Mouse (Mus musculus): Measurements from ENCODE around the gene Cacna2d3. TPM values are rescaled to one million over a fixed set of nuclear protein-coding genes. Genes with fewer than 3 reads are reported as not detected.

Cacna2d3 gene
- polyA plus RNA-seq, 1 experiment from 2014 or later, result 0.92 TPM

- Histone ChIP-seq H3K27ac (ENCODE audit: low read length) (no peak overlapping the region), H3K4me1 (ENCODE audit: control insufficient read depth, insufficient read depth, low read length) (no peaks in the 10 kb centered on the region), H3K4me2 (ENCODE audit: low read depth, low read length) (no peak overlapping the region), H3K9ac (ENCODE audit: low read depth, low read length) (no peak overlapping the region), H3K4me3 (ENCODE audit: low read length) (no peak overlapping the region), H3K36me3 (ENCODE audit: control insufficient read depth, insufficient read depth, low read length) (no peaks in the 10 kb centered on the region), H3K27me3 (replicated peaks; ENCODE audit: control insufficient read depth, insufficient read depth, low read length) (no peaks in the 10 kb centered on the region), H3K9me3 (ENCODE audit: control insufficient read depth, low read length) (no peaks in the 10 kb centered on the region)
- no peak for ATAC-seq
- 73% methylated on average over 5 of the region's 5 CpGs for WGBS
These were observed 564.6 kb downstream of the Cacna2d3 start for GRCm38 (mm10) chr14:29157096-29157495.

GRCm38 (mm10) chr14:29144184-29144583 lies 577.5 kb downstream of the Cacna2d3 start:
- Histone ChIP-seq H3K36me3 (ENCODE audit: control insufficient read depth, insufficient read depth, low read length) (no peaks in the 10 kb centered on the region), H3K4me3 (ENCODE audit: low read length) (no peak overlapping the region), H3K9ac (ENCODE audit: low read depth, low read length) (no peak overlapping the region), H3K4me2 (ENCODE audit: low read depth, low read length) (no peak overlapping the region), H3K27me3 (replicated peaks; ENCODE audit: control insufficient read depth, insufficient read depth, low read length) (no peaks in the 10 kb centered on the region), H3K4me1 (ENCODE audit: control insufficient read depth, insufficient read depth, low read length) (no peaks in the 10 kb centered on the region), H3K9me3 (ENCODE audit: control insufficient read depth, low read length) (no peaks in the 10 kb centered on the region), H3K27ac (ENCODE audit: low read length) (no peak overlapping the region)
- no peak for ATAC-seq
- 55% methylated on average over 2 of the region's 2 CpGs for WGBS

GRCm38 (mm10) chr14:29137614-29138013 lies 584.0 kb downstream of the Cacna2d3 start:
- 82% methylated on average over 7 of the region's 7 CpGs for WGBS
- Histone ChIP-seq H3K27me3 (replicated peaks; ENCODE audit: control insufficient read depth, insufficient read depth, low read length) (no peaks in the 10 kb centered on the region), H3K9me3 (ENCODE audit: control insufficient read depth, low read length) (no peaks in the 10 kb centered on the region), H3K36me3 (ENCODE audit: control insufficient read depth, insufficient read depth, low read length) (no peaks in the 10 kb centered on the region), H3K4me2 (ENCODE audit: low read depth, low read length) (no peak overlapping the region), H3K9ac (ENCODE audit: low read depth, low read length) (no peak overlapping the region), H3K4me3 (ENCODE audit: low read length) (no peak overlapping the region), H3K4me1 (ENCODE audit: control insufficient read depth, insufficient read depth, low read length) (no peaks in the 10 kb centered on the region), H3K27ac (ENCODE audit: low read length) (no peak overlapping the region)
- no peak for ATAC-seq

- no peak for ATAC-seq
- 77% methylated on average over 10 of the region's 10 CpGs for WGBS
These were observed 584.6 kb downstream of the Cacna2d3 start for GRCm38 (mm10) chr14:29137006-29137579.

GRCm38 (mm10) chr14:29134901-29135300 lies 586.8 kb downstream of the Cacna2d3 start:
- Histone ChIP-seq H3K9ac (ENCODE audit: low read depth, low read length) (no peak overlapping the region), H3K27ac (ENCODE audit: low read length) (no peak overlapping the region), H3K36me3 (ENCODE audit: control insufficient read depth, insufficient read depth, low read length) (no peaks in the 10 kb centered on the region), H3K4me1 (ENCODE audit: control insufficient read depth, insufficient read depth, low read length) (no peaks in the 10 kb centered on the region), H3K9me3 (ENCODE audit: control insufficient read depth, low read length) (no peaks in the 10 kb centered on the region), H3K4me3 (ENCODE audit: low read length) (no peak overlapping the region), H3K4me2 (ENCODE audit: low read depth, low read length) (no peak overlapping the region), H3K27me3 (replicated peaks; ENCODE audit: control insufficient read depth, insufficient read depth, low read length) (no peaks in the 10 kb centered on the region)
- WGBS, result 80% methylated on average over 5 of the region's 5 CpGs
- no peak for ATAC-seq

More at GRCm38 (mm10) chr14:29137006-29137579, 584.6 kb downstream of the Cacna2d3 start:
- H3K4me2 ChIP-seq (ENCODE audit: low read depth, low read length), result no peak overlapping the region
- no peaks in the 10 kb centered on the region for H3K4me1 ChIP-seq (ENCODE audit: control insufficient read depth, insufficient read depth, low read length)
- H3K4me3 ChIP-seq (ENCODE audit: low read length), result no peak overlapping the region
- no peaks in the 10 kb centered on the region for H3K36me3 ChIP-seq (ENCODE audit: control insufficient read depth, insufficient read depth, low read length)
- no peak overlapping the region for H3K9ac ChIP-seq (ENCODE audit: low read depth, low read length)
- no peaks in the 10 kb centered on the region for H3K9me3 ChIP-seq (ENCODE audit: control insufficient read depth, low read length)
- no peaks in the 10 kb centered on the region for H3K27me3 ChIP-seq (replicated peaks; ENCODE audit: control insufficient read depth, insufficient read depth, low read length)
- no peak overlapping the region for H3K27ac ChIP-seq (ENCODE audit: low read length)

- no peak for ATAC-seq
- H3K27ac ChIP-seq (ENCODE audit: low read length), result no peak overlapping the region
- H3K4me1 ChIP-seq (ENCODE audit: control insufficient read depth, insufficient read depth, low read length), result no peaks in the 10 kb centered on the region
- no peaks in the 10 kb centered on the region for H3K27me3 ChIP-seq (replicated peaks; ENCODE audit: control insufficient read depth, insufficient read depth, low read length)
- no peaks in the 10 kb centered on the region for H3K9me3 ChIP-seq (ENCODE audit: control insufficient read depth, low read length)
- no peak overlapping the region for H3K4me2 ChIP-seq (ENCODE audit: low read depth, low read length)
- H3K9ac ChIP-seq (ENCODE audit: low read depth, low read length), result no peak overlapping the region
- no peaks in the 10 kb centered on the region for H3K36me3 ChIP-seq (ENCODE audit: control insufficient read depth, insufficient read depth, low read length)
- no peak overlapping the region for H3K4me3 ChIP-seq (ENCODE audit: low read length)
These were observed 591.2 kb downstream of the Cacna2d3 start for GRCm38 (mm10) chr14:29130511-29130910.

- Histone ChIP-seq H3K4me1 (ENCODE audit: control insufficient read depth, insufficient read depth, low read length) (no peaks in the 10 kb centered on the region), H3K9me3 (ENCODE audit: control insufficient read depth, low read length) (no peaks in the 10 kb centered on the region), H3K4me3 (ENCODE audit: low read length) (no peak overlapping the region), H3K27me3 (replicated peaks; ENCODE audit: control insufficient read depth, insufficient read depth, low read length) (no peaks in the 10 kb centered on the region), H3K27ac (ENCODE audit: low read length) (no peak overlapping the region), H3K4me2 (ENCODE audit: low read depth, low read length) (no peak overlapping the region), H3K36me3 (ENCODE audit: control insufficient read depth, insufficient read depth, low read length) (no peaks in the 10 kb centered on the region), H3K9ac (ENCODE audit: low read depth, low read length) (no peak overlapping the region)
- no peak for ATAC-seq
These were observed 597.8 kb downstream of the Cacna2d3 start for GRCm38 (mm10) chr14:29123886-29124285.

- no peaks in the 10 kb centered on the region for H3K27me3 ChIP-seq (replicated peaks; ENCODE audit: control insufficient read depth, insufficient read depth, low read length)
- H3K9me3 ChIP-seq (ENCODE audit: control insufficient read depth, low read length), result no peaks in the 10 kb centered on the region
- no peak overlapping the region for H3K4me2 ChIP-seq (ENCODE audit: low read depth, low read length)
- 96% methylated on average over 3 of the region's 3 CpGs for WGBS
- H3K27ac ChIP-seq (ENCODE audit: low read length), result no peak overlapping the region
- no peak overlapping the region for H3K4me3 ChIP-seq (ENCODE audit: low read length)
- no peak overlapping the region for H3K9ac ChIP-seq (ENCODE audit: low read depth, low read length)
- H3K36me3 ChIP-seq (ENCODE audit: control insufficient read depth, insufficient read depth, low read length), result no peaks in the 10 kb centered on the region
- ATAC-seq, result no peak
- no peaks in the 10 kb centered on the region for H3K4me1 ChIP-seq (ENCODE audit: control insufficient read depth, insufficient read depth, low read length)
These were observed 598.9 kb downstream of the Cacna2d3 start for GRCm38 (mm10) chr14:29122749-29123148.

- H3K4me2 ChIP-seq (ENCODE audit: low read depth, low read length), result no peak overlapping the region
- WGBS, result 44% methylated on average over 9 of the region's 9 CpGs
- no peaks in the 10 kb centered on the region; the same call in 1 of the 2 replicates for H3K9me3 ChIP-seq (ENCODE audit: control insufficient read depth, low read length)
- no peaks in the 10 kb centered on the region for H3K4me1 ChIP-seq (ENCODE audit: control insufficient read depth, insufficient read depth, low read length)
- H3K27ac ChIP-seq (ENCODE audit: low read length), result no peak overlapping the region
- H3K9ac ChIP-seq (ENCODE audit: low read depth, low read length), result no peak overlapping the region
- no peaks in the 10 kb centered on the region for H3K27me3 ChIP-seq (replicated peaks; ENCODE audit: control insufficient read depth, insufficient read depth, low read length)
- no peak for ATAC-seq
- no peak overlapping the region for H3K4me3 ChIP-seq (ENCODE audit: low read length)
- H3K36me3 ChIP-seq (ENCODE audit: control insufficient read depth, insufficient read depth, low read length), result no peaks in the 10 kb centered on the region
These were observed 607.7 kb downstream of the Cacna2d3 start for GRCm38 (mm10) chr14:29113852-29114450.

- Histone ChIP-seq H3K4me1 (ENCODE audit: control insufficient read depth, insufficient read depth, low read length) (no peaks in the 10 kb centered on the region), H3K27ac (ENCODE audit: low read length) (no peak overlapping the region), H3K9ac (ENCODE audit: low read depth, low read length) (no peak overlapping the region), H3K9me3 (ENCODE audit: control insufficient read depth, low read length) (no peaks in the 10 kb centered on the region; the same call in 1 of the 2 replicates), H3K4me3 (ENCODE audit: low read length) (no peak overlapping the region), H3K36me3 (ENCODE audit: control insufficient read depth, insufficient read depth, low read length) (no peaks in the 10 kb centered on the region), H3K4me2 (ENCODE audit: low read depth, low read length) (no peak overlapping the region), H3K27me3 (replicated peaks; ENCODE audit: control insufficient read depth, insufficient read depth, low read length) (no peaks in the 10 kb centered on the region)
- 85% methylated on average over 6 of the region's 6 CpGs for WGBS
- ATAC-seq, result no peak
These were observed 610.0 kb downstream of the Cacna2d3 start for GRCm38 (mm10) chr14:29111666-29112065.

Measured in intestine, embryonic 16.5 days (tissue).